Mouse (Mus musculus) hindbrain, embryonic 15.5 days (tissue): ENCODE data around the gene Tvp23a. TPM values are rescaled to one million over a fixed set of nuclear protein-coding genes. Genes with fewer than 3 reads are reported as not detected.
A peak's percentile ranks its signal among the peaks of the same experiment; 100 is the strongest.

Experiments
- ATAC-seq: fragments of 200-750 bp; cut with Nextera tagmentation; 2 replicates; pipeline ENCODE4 v1.8.0; 2017; ENCODE audit warnings: low read depth, moderate number of reproducible peaks, moderate TSS enrichment; ENCODE audit not compliant: low FRiP score
- H3K27ac ChIP-seq: fragments of 300-500 bp; sonication (generic); replicated peaks from 2 replicates; pipeline ENCODE4 v1.5.1; 2015; ENCODE audit warnings: mild to moderate bottlenecking, inconsistent platforms
- H3K27me3 ChIP-seq: fragments of 300-500 bp; sonication (generic); 2 replicates; pipeline ENCODE4 v1.6.1; 2015; ENCODE audit warnings: control low read depth, inconsistent platforms
- H3K36me3 ChIP-seq: fragments of 300-500 bp; sonication (generic); 2 replicates; pipeline ENCODE4 v1.6.1; 2015; ENCODE audit warnings: control low read depth, inconsistent platforms
- H3K4me1 ChIP-seq: fragments of 300-500 bp; sonication (generic); replicated peaks from 2 replicates; pipeline ENCODE4 v1.6.1; 2015; ENCODE audit warnings: control low read depth, inconsistent platforms
- H3K4me2 ChIP-seq: fragments of 300-500 bp; sonication (generic); 2 replicates; pipeline ENCODE4 v1.6.1; 2015; ENCODE audit warnings: moderate library complexity, mild to moderate bottlenecking, inconsistent platforms
- H3K4me3 ChIP-seq: fragments of 300-500 bp; sonication (generic); 2 replicates; pipeline ENCODE4 v1.5.1; 2015; ENCODE audit warnings: mild to moderate bottlenecking, inconsistent platforms
- H3K9ac ChIP-seq: fragments of 300-500 bp; sonication (generic); 2 replicates; pipeline ENCODE4 v1.6.1; 2015; ENCODE audit warnings: inconsistent platforms
- H3K9me3 ChIP-seq: fragments of 300-500 bp; sonication (generic); 2 replicates; pipeline ENCODE4 v1.6.1; 2016; ENCODE audit warnings: control low read depth, inconsistent platforms
- WGBS: fragments of 180-500 bp; shearing (Covaris S2); methylation state at CpG from one replicate; pipeline ENCODE4 v1.1.7; 2015; 5-methylcytosine and 5-hydroxymethylcytosine counted together
- polyA plus RNA-seq: library from polyadenylated mRNA; unstranded; fragments of >200 nt; fragmentation: Nextera tagmentation; extraction: Ambion mirVana; gene quantifications from 2 replicates; pipeline ENCODE4 v1.2.1, GENCODE M21; 2015

Gene Tvp23a
- polyA plus RNA-seq, 1 experiment from 2014 or later, result 49.7 TPM

GRCm38 (mm10) chr16:10479857-10480256 is 32.7 kb upstream of the Tvp23a start, which contains the start of gene Ciita:
Gene Ciita, plus strand, starts transcription at chr16:10480059.
- no peak within 1 kb of the TSS for H3K9ac ChIP-seq
- ATAC-seq, result no peak
- no peaks in the 10 kb centered on the region for H3K27me3 ChIP-seq
- H3K4me2 ChIP-seq, result no peak within 1 kb of the TSS
- no peaks in the 10 kb centered on the region for H3K4me1 ChIP-seq
- H3K27ac ChIP-seq, result no peak within 1 kb of the TSS
- no peaks in the 10 kb centered on the region for H3K9me3 ChIP-seq
- 79% methylated on average over 5 of the region's 5 CpGs for WGBS
- no peak within 1 kb of the TSS for H3K4me3 ChIP-seq
- no peaks in the 10 kb centered on the region for H3K36me3 ChIP-seq

GRCm38 (mm10) chr16:10475919-10476318 is 28.8 kb upstream of the Tvp23a start:
- no peak overlapping the region for H3K4me2 ChIP-seq
- WGBS, result 76% methylated on average over 2 of the region's 2 CpGs
- no peak for ATAC-seq
- no peak overlapping the region for H3K4me3 ChIP-seq
- no peaks in the 10 kb centered on the region for H3K27me3 ChIP-seq
- no peak overlapping the region for H3K27ac ChIP-seq
- no peak overlapping the region for H3K9ac ChIP-seq
- H3K4me1 ChIP-seq, result no peaks in the 10 kb centered on the region
- no peaks in the 10 kb centered on the region for H3K9me3 ChIP-seq
- no peaks in the 10 kb centered on the region for H3K36me3 ChIP-seq

GRCm38 (mm10) chr16:10474956-10475355 is 27.8 kb upstream of the Tvp23a start:
- no peak overlapping the region for H3K4me3 ChIP-seq
- WGBS, result 85% methylated on average over 3 of the region's 3 CpGs
- H3K9me3 ChIP-seq, result no peaks in the 10 kb centered on the region
- H3K9ac ChIP-seq, result no peak overlapping the region
- H3K36me3 ChIP-seq, result no peaks in the 10 kb centered on the region
- ATAC-seq, result no peak
- no peak overlapping the region for H3K4me2 ChIP-seq
- H3K27me3 ChIP-seq, result no peaks in the 10 kb centered on the region
- no peaks in the 10 kb centered on the region for H3K4me1 ChIP-seq
- H3K27ac ChIP-seq, result no peak overlapping the region

GRCm38 (mm10) chr16:10471950-10472349 is 24.8 kb upstream of the Tvp23a start:
- ATAC-seq, result no peak
- Histone ChIP-seq H3K9me3 (no peaks in the 10 kb centered on the region), H3K4me2 (no peak overlapping the region), H3K27ac (no peak overlapping the region), H3K4me3 (no peak overlapping the region), H3K36me3 (no peaks in the 10 kb centered on the region), H3K9ac (no peak overlapping the region), H3K27me3 (no peaks in the 10 kb centered on the region), H3K4me1 (no peaks in the 10 kb centered on the region)
- WGBS, result 90% methylated on average over 3 of the region's 3 CpGs

- H3K36me3 ChIP-seq, result no peaks in the 10 kb centered on the region
- WGBS, result 76% methylated on average over 1 of the region's 1 CpGs
- no peaks in the 10 kb centered on the region for H3K4me1 ChIP-seq
These were observed 21.0 kb upstream of the Tvp23a start for GRCm38 (mm10) chr16:10468201-10468600.

GRCm38 (mm10) chr16:10467391-10468107 is 20.4 kb upstream of the Tvp23a start:
- no peak for ATAC-seq
- Histone ChIP-seq H3K27me3 (no peaks in the 10 kb centered on the region), H3K4me3 (no peak overlapping the region), H3K36me3 (no peaks in the 10 kb centered on the region), H3K4me1 (no peaks in the 10 kb centered on the region), H3K4me2 (no peak overlapping the region), H3K9ac (no peak overlapping the region), H3K27ac (no peak overlapping the region), H3K9me3 (no peaks in the 10 kb centered on the region)
- WGBS, result 41% methylated on average over 11 of the region's 11 CpGs

More at GRCm38 (mm10) chr16:10468201-10468600, 21.0 kb upstream of the Tvp23a start:
- Histone ChIP-seq H3K27ac (no peak overlapping the region), H3K4me3 (no peak overlapping the region), H3K4me2 (no peak overlapping the region), H3K9me3 (no peaks in the 10 kb centered on the region), H3K9ac (no peak overlapping the region), H3K27me3 (no peaks in the 10 kb centered on the region)
- ATAC-seq, result no peak

GRCm38 (mm10) chr16:10465011-10465681 is 18.0 kb upstream of the Tvp23a start:
- WGBS, result 44% methylated on average over 4 of the region's 4 CpGs
- H3K9me3 ChIP-seq, result no peaks in the 10 kb centered on the region
- ATAC-seq, result no peak

GRCm38 (mm10) chr16:10461178-10461577 is 14.0 kb upstream of the Tvp23a start:
- H3K9me3 ChIP-seq, result no peaks in the 10 kb centered on the region
- no peak overlapping the region for H3K4me2 ChIP-seq
- H3K9ac ChIP-seq, result no peak overlapping the region
- WGBS, result 89% methylated on average over 2 of the region's 2 CpGs
- no peak overlapping the region for H3K27ac ChIP-seq
- no peaks in the 10 kb centered on the region for H3K36me3 ChIP-seq
- H3K4me3 ChIP-seq, result no peak overlapping the region
- H3K27me3 ChIP-seq, result no peaks in the 10 kb centered on the region
- H3K4me1 ChIP-seq, result no peaks in the 10 kb centered on the region
- ATAC-seq, result no peak

More at GRCm38 (mm10) chr16:10465011-10465681, 18.0 kb upstream of the Tvp23a start:
- no peak overlapping the region for H3K9ac ChIP-seq
- H3K4me2 ChIP-seq, result no peak overlapping the region
- no peak overlapping the region for H3K27ac ChIP-seq
- H3K27me3 ChIP-seq, result no peaks in the 10 kb centered on the region
- H3K36me3 ChIP-seq, result no peaks in the 10 kb centered on the region
- no peak overlapping the region for H3K4me3 ChIP-seq
- H3K4me1 ChIP-seq, result no peaks in the 10 kb centered on the region

GRCm38 (mm10) chr16:10460188-10460587 is 13.0 kb upstream of the Tvp23a start:
- H3K36me3 ChIP-seq, result no peaks in the 10 kb centered on the region
- H3K27me3 ChIP-seq, result no peaks in the 10 kb centered on the region
- no peak overlapping the region for H3K9ac ChIP-seq
- no peaks in the 10 kb centered on the region for H3K4me1 ChIP-seq
- ATAC-seq, result no peak
- WGBS, result 79% methylated on average over 2 of the region's 2 CpGs
- no peak overlapping the region for H3K4me2 ChIP-seq
- no peaks in the 10 kb centered on the region for H3K9me3 ChIP-seq
- no peak overlapping the region for H3K27ac ChIP-seq
- H3K4me3 ChIP-seq, result no peak overlapping the region

- no peak for ATAC-seq
- H3K4me3 ChIP-seq, result no peak overlapping the region
- no peaks in the 10 kb centered on the region for H3K27me3 ChIP-seq
- no peak overlapping the region for H3K4me2 ChIP-seq
- H3K9me3 ChIP-seq, result no peaks in the 10 kb centered on the region
- 68% methylated on average over 3 of the region's 3 CpGs for WGBS
- peaks cover 5% of the 10 kb centered on the region for H3K4me1 ChIP-seq
- H3K36me3 ChIP-seq, result no peaks in the 10 kb centered on the region
- no peak overlapping the region for H3K9ac ChIP-seq
- no peak overlapping the region for H3K27ac ChIP-seq
These were observed 7.4 kb upstream of the Tvp23a start for GRCm38 (mm10) chr16:10454583-10454974.

- H3K27ac ChIP-seq, result no peak overlapping the region
- H3K4me1 ChIP-seq, result peaks cover 5% of the 10 kb centered on the region
- H3K9ac ChIP-seq, result no peak overlapping the region
- H3K36me3 ChIP-seq, result no peaks in the 10 kb centered on the region
- H3K27me3 ChIP-seq, result no peaks in the 10 kb centered on the region
- H3K4me2 ChIP-seq, result no peak overlapping the region
- H3K9me3 ChIP-seq, result no peaks in the 10 kb centered on the region
- WGBS, result 77% methylated on average over 6 of the region's 6 CpGs
- no peak overlapping the region for H3K4me3 ChIP-seq
- ATAC-seq, result no peak
These were observed 6.9 kb upstream of the Tvp23a start for GRCm38 (mm10) chr16:10453872-10454582.

- peaks cover 11% of the 10 kb centered on the region for H3K4me1 ChIP-seq
- H3K4me3 ChIP-seq, result no peak overlapping the region
- H3K27me3 ChIP-seq, result no peaks in the 10 kb centered on the region
- H3K4me2 ChIP-seq, result no peak overlapping the region
- 50% methylated on average over 8 of the region's 8 CpGs for WGBS
- no peaks in the 10 kb centered on the region for H3K9me3 ChIP-seq
- ATAC-seq, result peak; percentile 89
- H3K9ac ChIP-seq, result no peak overlapping the region
- H3K36me3 ChIP-seq, result no peaks in the 10 kb centered on the region
- no peak overlapping the region for H3K27ac ChIP-seq
These were observed 5.3 kb upstream of the Tvp23a start for GRCm38 (mm10) chr16:10452445-10452896.
